Mouse (Mus musculus): Measurements from ENCODE around the gene Tex12. TPM values are rescaled to one million over a fixed set of nuclear protein-coding genes. Genes with fewer than 3 reads are reported as not detected.

Tex12 gene
- polyA plus RNA-seq, 1 experiment from 2014 or later: not detected

GRCm38 (mm10) chr9:50552206-50552605 lies 8.9 kb downstream of the Tex12 start:
- no peak overlapping the region for H3K27ac ChIP-seq (replicated peaks)
- H3K36me3 ChIP-seq (replicated peaks): no peaks in the 10 kb centered on the region
- H3K27me3 ChIP-seq (replicated peaks; ENCODE audit: low read depth, poor library complexity, severe bottlenecking): no peaks in the 10 kb centered on the region
- H3K4me3 ChIP-seq: no peak overlapping the region
- no peaks in the 10 kb centered on the region for H3K9me3 ChIP-seq
- no peak for DNase-seq (ENCODE audit: low spot score)
- WGBS: 81% methylated on average over 5 of the region's 5 CpGs
- peaks cover 9% of the 10 kb centered on the region for H3K4me1 ChIP-seq

- Histone ChIP-seq H3K36me3 (replicated peaks) (no peaks in the 10 kb centered on the region), H3K4me3 (no peak overlapping the region), H3K4me1 (no peaks in the 10 kb centered on the region), H3K27ac (replicated peaks) (no peak overlapping the region), H3K9me3 (no peaks in the 10 kb centered on the region), H3K27me3 (replicated peaks; ENCODE audit: low read depth, poor library complexity, severe bottlenecking) (no peaks in the 10 kb centered on the region)
- no peak for DNase-seq (ENCODE audit: low spot score)
- 81% methylated on average over 4 of the region's 4 CpGs for WGBS
These were observed 12.2 kb downstream of the Tex12 start for GRCm38 (mm10) chr9:50548936-50549335.

GRCm38 (mm10) chr9:50547859-50548478 lies 13.2 kb downstream of the Tex12 start:
- H3K4me3 ChIP-seq: no peak overlapping the region
- WGBS: 64% methylated on average over 5 of the region's 5 CpGs
- DNase-seq (ENCODE audit: low spot score): no peak

GRCm38 (mm10) chr9:50542401-50542800 lies 18.7 kb downstream of the Tex12 start:
- no peak for DNase-seq (ENCODE audit: low spot score)
- 78% methylated on average over 9 of the region's 9 CpGs for WGBS
- Histone ChIP-seq H3K27me3 (replicated peaks; ENCODE audit: low read depth, poor library complexity, severe bottlenecking) (no peaks in the 10 kb centered on the region), H3K4me1 (no peaks in the 10 kb centered on the region), H3K36me3 (replicated peaks) (no peaks in the 10 kb centered on the region), H3K27ac (replicated peaks) (no peak overlapping the region), H3K9me3 (no peaks in the 10 kb centered on the region), H3K4me3 (no peak overlapping the region)

More at GRCm38 (mm10) chr9:50547859-50548478, 13.2 kb downstream of the Tex12 start:
- Histone ChIP-seq H3K4me1 (no peaks in the 10 kb centered on the region), H3K27me3 (replicated peaks; ENCODE audit: low read depth, poor library complexity, severe bottlenecking) (no peaks in the 10 kb centered on the region), H3K36me3 (replicated peaks) (no peaks in the 10 kb centered on the region), H3K9me3 (no peaks in the 10 kb centered on the region), H3K27ac (replicated peaks) (no peak overlapping the region)

- no peak for DNase-seq (ENCODE audit: low spot score)
- Histone ChIP-seq H3K9me3 (no peaks in the 10 kb centered on the region), H3K4me1 (no peaks in the 10 kb centered on the region), H3K36me3 (replicated peaks) (no peaks in the 10 kb centered on the region), H3K27ac (replicated peaks) (no peak overlapping the region), H3K4me3 (no peak overlapping the region), H3K27me3 (replicated peaks; ENCODE audit: low read depth, poor library complexity, severe bottlenecking) (no peaks in the 10 kb centered on the region)
- 72% methylated on average over 7 of the region's 7 CpGs for WGBS
These were observed 21.0 kb downstream of the Tex12 start for GRCm38 (mm10) chr9:50540170-50540569.

GRCm38 (mm10) chr9:50537295-50537694 lies 23.8 kb downstream of the Tex12 start:
- no peak for DNase-seq (ENCODE audit: low spot score)
- Histone ChIP-seq H3K9me3 (no peaks in the 10 kb centered on the region), H3K27me3 (replicated peaks; ENCODE audit: low read depth, poor library complexity, severe bottlenecking) (no peaks in the 10 kb centered on the region), H3K36me3 (replicated peaks) (no peaks in the 10 kb centered on the region), H3K27ac (replicated peaks) (no peak overlapping the region), H3K4me3 (no peak overlapping the region), H3K4me1 (no peaks in the 10 kb centered on the region)
- 73% methylated on average over 4 of the region's 4 CpGs for WGBS

GRCm38 (mm10) chr9:50536603-50537135 lies 24.5 kb downstream of the Tex12 start:
- H3K27me3 ChIP-seq (replicated peaks; ENCODE audit: low read depth, poor library complexity, severe bottlenecking): no peaks in the 10 kb centered on the region
- WGBS: 87% methylated on average over 7 of the region's 7 CpGs
- no peak overlapping the region for H3K4me3 ChIP-seq
- no peaks in the 10 kb centered on the region for H3K4me1 ChIP-seq
- H3K27ac ChIP-seq (replicated peaks): no peak overlapping the region
- H3K36me3 ChIP-seq (replicated peaks): no peaks in the 10 kb centered on the region
- no peaks in the 10 kb centered on the region for H3K9me3 ChIP-seq
- no peak for DNase-seq (ENCODE audit: low spot score)

GRCm38 (mm10) chr9:50535930-50536329 lies 25.2 kb downstream of the Tex12 start:
- no peaks in the 10 kb centered on the region for H3K36me3 ChIP-seq (replicated peaks)
- no peaks in the 10 kb centered on the region for H3K27me3 ChIP-seq (replicated peaks; ENCODE audit: low read depth, poor library complexity, severe bottlenecking)
- 86% methylated on average over 5 of the region's 5 CpGs for WGBS
- H3K27ac ChIP-seq (replicated peaks): no peak overlapping the region
- H3K4me3 ChIP-seq: no peak overlapping the region
- no peaks in the 10 kb centered on the region for H3K4me1 ChIP-seq
- H3K9me3 ChIP-seq: no peaks in the 10 kb centered on the region
- no peak for DNase-seq (ENCODE audit: low spot score)

GRCm38 (mm10) chr9:50533791-50534190 lies 27.3 kb downstream of the Tex12 start:
- Histone ChIP-seq H3K27ac (replicated peaks) (no peak overlapping the region), H3K4me3 (no peak overlapping the region), H3K27me3 (replicated peaks; ENCODE audit: low read depth, poor library complexity, severe bottlenecking) (no peaks in the 10 kb centered on the region), H3K4me1 (no peaks in the 10 kb centered on the region), H3K9me3 (no peaks in the 10 kb centered on the region), H3K36me3 (replicated peaks) (no peaks in the 10 kb centered on the region)
- WGBS: 83% methylated on average over 3 of the region's 3 CpGs
- no peak for DNase-seq (ENCODE audit: low spot score)

- 84% methylated on average over 11 of the region's 11 CpGs for WGBS
- no peak overlapping the region for H3K4me3 ChIP-seq
- no peaks in the 10 kb centered on the region for H3K27me3 ChIP-seq (replicated peaks; ENCODE audit: low read depth, poor library complexity, severe bottlenecking)
- H3K27ac ChIP-seq (replicated peaks): no peak overlapping the region
- H3K4me1 ChIP-seq: no peaks in the 10 kb centered on the region
- H3K36me3 ChIP-seq (replicated peaks): no peaks in the 10 kb centered on the region
- DNase-seq (ENCODE audit: low spot score): no peak
- no peaks in the 10 kb centered on the region for H3K9me3 ChIP-seq
These were observed 27.8 kb downstream of the Tex12 start for GRCm38 (mm10) chr9:50533328-50533727.

- Histone ChIP-seq H3K4me3 (no peak overlapping the region), H3K9me3 (no peaks in the 10 kb centered on the region), H3K36me3 (replicated peaks) (no peaks in the 10 kb centered on the region), H3K27me3 (replicated peaks; ENCODE audit: low read depth, poor library complexity, severe bottlenecking) (no peaks in the 10 kb centered on the region), H3K4me1 (peaks cover 7% of the 10 kb centered on the region), H3K27ac (replicated peaks) (no peak overlapping the region)
- DNase-seq (ENCODE audit: low spot score): no peak
- WGBS: 36% methylated on average over 2 of the region's 2 CpGs
These were observed 30.2 kb downstream of the Tex12 start for GRCm38 (mm10) chr9:50530890-50531289.

- peak; percentile 98 for DNase-seq (ENCODE audit: low spot score)
- Histone ChIP-seq H3K9me3 (no peaks in the 10 kb centered on the region), H3K27ac (replicated peaks) (peak within 1 kb of the TSS; percentile 88), H3K27me3 (replicated peaks; ENCODE audit: low read depth, poor library complexity, severe bottlenecking) (no peaks in the 10 kb centered on the region), H3K4me1 (peaks cover 7% of the 10 kb centered on the region), H3K4me3 (peak within 1 kb of the TSS; percentile 82), H3K36me3 (replicated peaks) (0 out of 2 replicates have a peak, but pooled peaks cover 2% of the 10 kb centered on the region)
- under 1% methylated on average over 54 of the region's 54 CpGs for WGBS
These were observed 32.7 kb downstream of the Tex12 start, which contains the start of gene Pts for GRCm38 (mm10) chr9:50528293-50528892. Gene Pts (minus strand): TSS chr9:50528724.

GRCm38 (mm10) chr9:50527860-50528259 lies 33.3 kb downstream of the Tex12 start:
- H3K4me1 ChIP-seq: peaks cover 7% of the 10 kb centered on the region
- peak overlapping the region; percentile 82 for H3K4me3 ChIP-seq
- H3K27ac ChIP-seq (replicated peaks): peak overlapping the region; percentile 88
- H3K9me3 ChIP-seq: no peaks in the 10 kb centered on the region
- no peaks in the 10 kb centered on the region for H3K27me3 ChIP-seq (replicated peaks; ENCODE audit: low read depth, poor library complexity, severe bottlenecking)
- H3K36me3 ChIP-seq (replicated peaks): 0 out of 2 replicates have a peak, but pooled peaks cover 2% of the 10 kb centered on the region
- no peak for DNase-seq (ENCODE audit: low spot score)
- WGBS: 47% methylated on average over 7 of the region's 7 CpGs

Measured in embryonic facial prominence, embryonic 10.5 days (tissue).